Mouse (Mus musculus): ENCODE results near the gene Nfatc2ip.

GRCm38 (mm10) chr7:126421756-126422155 is 25.2 kb upstream of the Nfatc2ip start:
- no peak for TF ChIP-seq CTCF (IDR thresholded peaks at IDR 0.05; ENCODE audit: borderline replicate concordance, extremely low read depth, insufficient read depth, insufficient read length)
- TF ChIP-seq POLR2A (IDR thresholded peaks at IDR 0.05; ENCODE audit: borderline replicate concordance, extremely low read depth, insufficient read depth, insufficient read length, poor library complexity, severe bottlenecking) = no peak
